Mouse (Mus musculus) ES-E14 (cell line): ENCODE data around the gene Galnt2.

Experiments used
- CHD2 ChIP-seq: IDR thresholded peaks from 2 replicates; pipeline ENCODE4 v1.6.1; 2014; ENCODE audit warnings: mild to moderate bottlenecking, low read depth, low read length, inconsistent platforms
- MAFK ChIP-seq: IDR thresholded peaks from 2 replicates; pipeline ENCODE4 v1.6.1; 2014; ENCODE audit warnings: mild to moderate bottlenecking, low read depth, low read length, inconsistent platforms; ENCODE audit not compliant: insufficient read depth
- ZC3H11A ChIP-seq: IDR thresholded peaks from 2 replicates; pipeline ENCODE4 v1.6.1; 2012; ENCODE audit warnings: low read depth, mild to moderate bottlenecking, inconsistent platforms, low read length, borderline replicate concordance
- ZNF384 ChIP-seq: IDR thresholded peaks from 2 replicates; pipeline ENCODE4 v1.6.1; 2012; ENCODE audit warnings: low read depth, low read length, inconsistent platforms

DNA sequence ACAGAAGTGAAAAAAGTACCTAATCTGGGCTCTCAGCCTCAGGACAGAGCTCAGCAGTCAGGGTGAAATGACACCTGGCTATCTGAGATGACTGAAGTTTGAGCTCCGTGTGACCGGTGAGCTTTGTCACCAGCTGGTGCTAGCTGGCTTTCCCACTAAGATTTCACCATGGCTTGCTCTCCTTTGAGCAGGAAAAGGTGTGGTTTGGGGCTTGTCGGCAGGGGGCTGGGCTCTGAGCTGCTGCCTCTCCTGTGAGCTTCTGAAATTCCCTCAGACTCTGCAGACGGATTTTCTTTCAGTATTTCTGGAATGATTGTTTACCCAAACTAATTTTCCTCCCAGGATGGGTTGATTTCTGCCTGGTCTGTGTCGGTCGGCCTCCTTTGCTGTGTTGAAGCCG lies 75.4 kb downstream of the Galnt2 start:
- TF ChIP-seq CHD2 (no peak), MAFK (no peak), ZNF384 (no peak), ZC3H11A (no peak)
